Mouse (Mus musculus) megakaryocyte, embryonic 14.5 days (primary cell): ENCODE measurements around the gene Ppp1r12b.

Source experiments
- FLI1 ChIP-seq: IDR thresholded peaks from 2 replicates; pipeline ENCODE4 v1.6.1; 2012; ENCODE audit warnings: low read length, inconsistent platforms, mixed read lengths
- GATA1 ChIP-seq: IDR thresholded peaks from 3 replicates; pipeline ENCODE4 v1.6.1; 2012; ENCODE audit warnings: mixed read lengths, low read length, inconsistent platforms, borderline replicate concordance

- TF ChIP-seq GATA1 (no peak), FLI1 (no peak)
Observed at GRCm38 (mm10) chr1:134760642-134761041, 195.1 kb downstream of the Ppp1r12b start.
